Mouse (Mus musculus): ENCODE measurements at regions not wholly inside any gene's neighbourhood (a gene's known extent, or its start where the extent isn't known, plus 50 kb on each side); places are given as distances from the start of the nearest gene placed in this dataset.
"Not testable (repeated sequence)": the region's sequence is repeated elsewhere in the genome, so short reads cannot be mapped to it uniquely, and the experiment has no call there.

DNA sequence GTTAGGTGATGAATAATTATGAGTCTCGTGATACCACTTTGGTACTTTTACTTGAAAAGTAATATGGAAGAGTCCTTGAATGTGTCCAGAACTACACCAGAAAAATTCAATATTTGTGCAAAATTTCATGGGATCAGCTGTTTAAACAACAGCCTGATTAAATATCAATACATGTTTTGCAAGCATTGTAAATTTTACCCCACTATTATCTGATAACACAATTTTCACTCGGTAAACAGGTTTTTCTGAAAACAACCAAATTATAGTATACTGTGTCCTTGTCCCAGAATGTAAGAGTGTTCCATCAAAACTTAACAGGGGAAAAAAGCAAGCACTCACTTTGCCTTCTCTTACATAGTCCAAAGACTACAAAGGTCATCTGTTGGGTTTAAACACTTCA is 343.1 kb upstream of the Fign start:
- DNase-seq (ENCODE audit: low spot score): no peak

GRCm38 (mm10) chr2:64417129-64417528 is 319.3 kb upstream of the Fign start:
- not testable (repeated sequence) for DNase-seq (ENCODE audit: low spot score)

DNA sequence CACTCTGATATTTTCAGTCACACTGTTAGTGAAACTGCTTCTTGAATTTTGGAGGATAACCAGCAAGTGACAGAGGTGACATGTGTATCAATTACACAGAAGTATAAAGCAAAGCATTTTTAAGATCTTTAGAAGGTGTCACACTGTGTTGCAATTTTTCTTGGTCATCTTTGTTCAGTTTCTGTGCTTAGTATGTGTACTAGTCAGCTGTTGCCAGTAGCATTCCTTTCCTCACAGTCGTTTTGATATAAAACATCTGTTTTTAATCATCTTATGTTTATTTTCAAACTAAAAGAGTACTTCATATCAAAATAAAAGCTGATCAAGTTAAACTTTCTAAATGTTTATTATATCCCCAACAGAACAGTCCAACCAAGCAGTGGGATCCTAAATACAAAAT is 316.0 kb upstream of the Fign start:
- DNase-seq (ENCODE audit: low spot score): no peak

GRCm38 (mm10) chr2:64413263-64413662 is 315.4 kb upstream of the Fign start:
- no peak for DNase-seq (ENCODE audit: low spot score)

GRCm38 (mm10) chr2:64395946-64396345 is 298.1 kb upstream of the Fign start:
- DNase-seq (ENCODE audit: low spot score): no peak

- no peak for DNase-seq (ENCODE audit: low spot score)
These were observed 296.9 kb upstream of the Fign start for GRCm38 (mm10) chr2:64394619-64395294.

- DNase-seq (ENCODE audit: low spot score): no peak
These were observed 296.4 kb upstream of the Fign start for GRCm38 (mm10) chr2:64394199-64394598.

- no peak for DNase-seq (ENCODE audit: low spot score)
These were observed 272.0 kb upstream of the Fign start for GRCm38 (mm10) chr2:64369791-64370190.

DNA sequence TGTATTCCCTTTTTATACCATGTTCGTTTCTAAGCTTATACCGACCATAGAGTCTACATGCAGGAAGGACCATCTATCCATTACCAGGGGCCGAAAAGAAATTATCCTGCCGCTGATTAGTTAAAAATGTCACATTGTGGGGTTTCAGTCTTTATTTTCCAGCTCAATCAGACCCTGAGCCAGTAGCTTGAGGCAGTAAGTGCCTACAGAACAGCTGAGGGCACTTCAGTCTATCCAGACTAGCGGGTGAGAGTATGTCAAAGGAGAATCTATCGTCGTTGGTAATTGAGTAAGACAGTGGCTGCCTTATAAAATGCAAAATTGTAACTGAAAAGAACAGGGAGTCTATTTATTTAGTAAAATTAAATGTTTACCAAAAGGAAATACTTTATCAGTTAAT is 269.4 kb upstream of the Fign start:
- no peak for DNase-seq (ENCODE audit: low spot score)

DNA sequence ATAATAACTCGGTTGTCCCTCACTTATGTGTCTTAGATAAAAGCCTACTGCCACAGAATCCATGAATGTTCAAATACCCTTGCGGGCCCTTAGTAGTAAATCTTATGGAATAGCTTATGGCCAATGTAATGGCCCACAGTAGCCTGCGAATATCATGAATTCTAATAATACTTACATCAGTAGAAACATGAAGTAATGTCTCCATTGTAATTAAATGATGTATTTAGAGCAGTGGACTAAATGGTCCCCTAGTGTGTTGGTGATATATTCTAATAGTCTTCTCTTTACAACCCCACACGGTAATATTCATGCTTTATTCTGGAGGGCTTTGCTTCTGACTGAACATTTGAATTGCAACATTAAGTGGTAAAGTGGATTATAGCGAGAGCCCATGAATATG is 268.7 kb upstream of the Fign start:
- no peak for DNase-seq (ENCODE audit: low spot score)

- no peak for DNase-seq (ENCODE audit: low spot score)
These were observed 258.4 kb upstream of the Fign start for GRCm38 (mm10) chr2:64356286-64356685.

DNA sequence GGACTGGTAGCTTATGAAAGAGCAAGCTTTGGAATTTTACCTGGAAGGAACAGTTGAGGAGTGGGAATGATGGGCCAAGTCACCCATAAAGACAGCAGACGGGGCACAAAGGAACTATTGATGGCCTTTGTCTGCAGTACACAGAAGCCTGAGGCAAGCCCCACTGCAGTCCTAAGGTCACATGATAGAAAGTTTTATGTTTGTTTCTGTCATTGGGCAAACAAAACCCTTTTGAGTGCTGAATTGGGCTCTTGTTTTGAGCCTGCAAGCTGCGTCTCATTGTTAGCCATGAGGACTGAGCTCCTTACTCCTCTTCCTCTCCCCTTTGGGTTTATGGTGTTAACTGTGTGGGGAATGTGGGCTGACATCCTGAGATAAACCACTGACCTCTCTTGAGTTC is 227.7 kb upstream of the Fign start:
- DNase-seq (ENCODE audit: low spot score): no peak
